Mouse (Mus musculus) midbrain, postnatal 0 days (tissue): Measurements from ENCODE around the gene Mllt6. TPM values are rescaled to one million over a fixed set of nuclear protein-coding genes. Genes with fewer than 3 reads are reported as not detected.
"Not testable (repeated sequence)": the region's sequence is repeated elsewhere in the genome, so short reads cannot be mapped to it uniquely, and the experiment has no call there.

ENCODE experiments used
- ATAC-seq: fragments of 200-750 bp; cut with Nextera tagmentation; 2 replicates; pipeline ENCODE4 v1.8.0; 2017; ENCODE audit warnings: moderate number of reproducible peaks, mild to moderate bottlenecking, moderate TSS enrichment, moderate library complexity; ENCODE audit not compliant: low FRiP score
- DNase-seq: peaks from one replicate; pipeline ENCODE4 v3.0.0-alpha.2; 2015; ENCODE audit warnings: low spot score
- H3K27ac ChIP-seq: fragments of 300-500 bp; sonication (generic); 2 replicates; pipeline ENCODE4 v1.5.1; 2014; ENCODE audit warnings: low read depth, mild to moderate bottlenecking, low read length, mixed read lengths
- H3K27me3 ChIP-seq: fragments of 300-500 bp; sonication (generic); 2 replicates; pipeline ENCODE4 v1.6.1; 2014; ENCODE audit warnings: low read length, control low read depth, mixed read lengths; ENCODE audit not compliant: insufficient read depth
- H3K36me3 ChIP-seq: fragments of 300-500 bp; sonication (generic); 2 replicates; pipeline ENCODE4 v1.6.1; 2014; ENCODE audit warnings: low read length, control low read depth, mixed read lengths; ENCODE audit not compliant: insufficient read depth
- H3K4me1 ChIP-seq: fragments of 300-500 bp; sonication (generic); 2 replicates; pipeline ENCODE4 v1.6.1; 2014; ENCODE audit warnings: mild to moderate bottlenecking, control low read depth, antibody characterized with exemption, low read length, mixed read lengths; ENCODE audit not compliant: insufficient read depth
- H3K4me2 ChIP-seq: fragments of 300-500 bp; sonication (generic); 2 replicates; pipeline ENCODE4 v1.6.1; 2014; ENCODE audit warnings: low read depth, mild to moderate bottlenecking, low read length, mixed read lengths; ENCODE audit not compliant: poor library complexity, severe bottlenecking
- H3K4me3 ChIP-seq: fragments of 300-500 bp; sonication (generic); 2 replicates; pipeline ENCODE4 v1.5.1; 2014; ENCODE audit warnings: low read depth, mild to moderate bottlenecking, low read length, moderate library complexity
- H3K9ac ChIP-seq: fragments of 300-500 bp; sonication (generic); replicated peaks from 2 replicates; pipeline ENCODE4 v1.6.1; 2014; ENCODE audit warnings: mild to moderate bottlenecking, low read length, moderate library complexity, mixed read lengths; ENCODE audit not compliant: poor library complexity, severe bottlenecking
- H3K9me3 ChIP-seq: fragments of 300-500 bp; sonication (generic); 2 replicates; pipeline ENCODE4 v1.6.1; 2016; ENCODE audit warnings: low read length, control low read depth
- CTCF ChIP-seq: IDR thresholded peaks from 2 replicates; pipeline ENCODE4 v1.5.1; 2016; ENCODE audit warnings: antibody characterized with exemption, mild to moderate bottlenecking
- WGBS: fragments of 180-500 bp; shearing (Covaris S2); extraction: QIAGEN DNeasy Blood & Tissue Kit; methylation state at CpG from one replicate; pipeline ENCODE4 v1.1.7; 2014; 5-methylcytosine and 5-hydroxymethylcytosine counted together
- polyA plus RNA-seq: library from polyadenylated mRNA; unstranded; fragments of >200 nt; fragmentation: Nextera tagmentation; extraction: Ambion mirVana; gene quantifications from 2 replicates; pipeline ENCODE4 v1.2.1, GENCODE M21; 2015
- total RNA-seq: library from RNA; depleted of rRNA; stranded (reverse); fragments of >200 nt; gene quantifications from 2 replicates; pipeline ENCODE4 v1.2.3, GENCODE M21; 2014

The Mllt6 gene
- total and polyA plus RNA-seq, 2 experiments from 2014 or later, result 1.7 to 52.8 TPM

DNA sequence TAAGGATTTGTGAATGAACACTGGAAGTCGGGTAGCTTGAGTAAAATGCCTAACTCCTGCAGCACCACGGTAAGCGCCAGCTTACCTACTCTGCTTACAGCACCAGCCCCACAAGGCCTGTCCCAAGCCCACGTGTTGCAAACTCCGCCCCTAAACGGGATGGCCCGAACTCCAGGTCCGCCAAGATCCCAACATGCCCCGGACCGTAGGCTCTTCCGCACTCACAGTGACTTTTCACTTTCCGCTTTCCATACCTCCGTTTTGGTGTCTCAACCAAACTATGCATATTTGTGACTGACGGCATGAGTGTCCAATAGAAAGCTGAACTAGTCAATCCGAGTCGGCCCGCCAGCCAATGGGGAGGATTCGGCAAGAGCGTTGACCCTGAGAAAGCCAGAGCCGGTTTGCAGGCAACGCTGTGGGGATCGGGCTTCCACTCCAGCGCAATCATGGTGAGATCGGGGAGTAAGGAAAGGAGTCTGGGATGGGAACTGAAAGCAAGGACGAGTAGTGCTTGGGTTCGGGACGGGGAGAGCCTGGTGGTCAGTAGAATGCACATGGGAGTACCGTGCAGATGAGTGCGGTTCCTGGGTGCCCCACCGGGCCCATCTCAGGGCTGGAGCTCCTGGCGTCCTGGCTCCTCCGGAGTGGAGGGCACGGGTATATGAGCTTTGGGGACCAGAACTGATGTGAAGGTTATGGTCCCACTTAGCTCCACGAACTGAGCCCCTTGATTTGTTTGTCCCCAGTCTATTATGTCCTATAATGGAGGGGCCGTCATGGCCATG lies 40.0 kb downstream of the Mllt6 start, which contains the start of gene Psmb3:
Psmb3 (plus strand) TSS at position 361 of the 788 bp plus-strand sequence.
- Histone ChIP-seq H3K27me3 (no peaks in the 10 kb centered on the region), H3K9me3 (no peaks in the 10 kb centered on the region), H3K9ac (peak within 1 kb of the TSS; percentile 81), H3K36me3 (peaks cover 19% of the 10 kb centered on the region), H3K4me1 (peaks cover 14% of the 10 kb centered on the region), H3K4me3 (peak within 1 kb of the TSS; percentile 73), H3K4me2 (peak within 1 kb of the TSS; percentile 83), H3K27ac (peak within 1 kb of the TSS; percentile 86)
- DNase-seq, result peak; percentile 100
- peak; percentile 89 for ATAC-seq
- no peak for TF ChIP-seq CTCF
- 1% methylated on average over 35 of the region's 35 CpGs for WGBS

DNA sequence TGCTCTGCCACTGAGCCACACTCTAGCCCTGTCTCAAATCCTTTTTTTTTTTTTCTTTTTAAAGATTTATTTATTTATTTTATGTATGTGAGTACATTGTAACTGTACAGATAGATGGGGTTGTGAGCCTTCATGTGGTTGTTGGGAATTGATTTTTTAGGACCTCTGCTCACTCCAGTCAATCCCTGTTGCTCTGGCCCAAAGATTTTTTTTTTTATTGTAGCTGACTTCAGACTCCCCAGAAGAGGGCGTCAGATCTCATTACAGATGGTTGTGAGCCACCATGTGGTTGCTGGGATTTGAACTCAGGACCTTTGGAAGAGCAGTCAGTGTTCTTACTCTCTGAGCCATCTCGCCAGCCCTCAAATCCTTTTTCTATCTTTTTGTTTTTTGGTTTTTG lies 46.9 kb downstream of the Mllt6 start:
- not testable (repeated sequence) for ATAC-seq, DNase-seq, H3K4me1 ChIP-seq, H3K4me3 ChIP-seq, H3K27me3 ChIP-seq, H3K9me3 ChIP-seq, H3K27ac ChIP-seq, H3K9ac ChIP-seq, H3K4me2 ChIP-seq
- peaks cover 42% of the 10 kb centered on the region for H3K36me3 ChIP-seq
- 82% methylated on average over 2 of the region's 2 CpGs for WGBS

DNA sequence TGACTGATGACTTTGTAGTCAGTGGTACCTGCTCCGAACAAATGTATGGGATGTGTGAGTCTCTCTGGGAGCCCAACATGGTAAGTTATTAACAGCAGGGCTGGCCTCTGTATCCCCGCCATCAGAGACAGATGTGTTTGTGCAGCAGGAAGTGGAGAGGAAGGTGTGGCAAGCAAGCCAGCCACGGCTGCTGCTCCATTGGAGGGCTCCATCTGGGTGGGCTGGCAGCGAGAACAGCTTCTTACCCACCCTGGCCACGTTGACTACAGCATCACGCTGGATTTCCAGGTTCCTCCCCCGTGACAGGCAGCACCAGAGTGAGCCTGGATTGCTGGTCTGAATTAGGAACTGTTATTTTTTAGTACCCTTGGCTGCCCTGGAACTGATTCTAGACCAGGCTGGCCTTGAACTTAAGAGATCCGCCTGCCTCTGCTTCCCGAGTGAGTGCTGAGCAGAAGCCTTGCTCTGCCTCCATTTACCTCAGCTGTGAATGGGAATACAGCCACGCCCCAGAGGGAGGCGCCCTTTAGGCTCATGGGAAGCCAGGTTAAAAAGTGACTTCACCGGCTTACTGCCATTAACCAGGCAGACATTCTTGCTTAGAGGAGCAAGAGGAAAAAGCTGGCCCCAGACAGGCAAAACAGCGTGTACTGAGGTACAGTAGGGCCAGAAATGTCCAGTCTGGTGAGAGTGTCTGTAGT lies 48.1 kb downstream of the Mllt6 start:
- H3K27me3 ChIP-seq, result no peaks in the 10 kb centered on the region
- H3K27ac ChIP-seq, result no peak overlapping the region
- H3K4me1 ChIP-seq, result no peaks in the 10 kb centered on the region
- no peak overlapping the region for H3K4me3 ChIP-seq
- no peak for TF ChIP-seq CTCF
- H3K9me3 ChIP-seq, result no peaks in the 10 kb centered on the region
- DNase-seq, result no peak
- H3K36me3 ChIP-seq, result peaks cover 40% of the 10 kb centered on the region
- 87% methylated on average over 13 of the region's 13 CpGs for WGBS
- H3K9ac ChIP-seq, result no peak overlapping the region
- no peak for ATAC-seq
- no peak overlapping the region for H3K4me2 ChIP-seq

GRCm38 (mm10) chr11:97712286-97712685 lies 49.1 kb downstream of the Mllt6 start:
- ATAC-seq, result no peak
- H3K36me3 ChIP-seq, result peaks cover 36% of the 10 kb centered on the region
- WGBS, result 95% methylated on average over 15 of the region's 15 CpGs

DNA sequence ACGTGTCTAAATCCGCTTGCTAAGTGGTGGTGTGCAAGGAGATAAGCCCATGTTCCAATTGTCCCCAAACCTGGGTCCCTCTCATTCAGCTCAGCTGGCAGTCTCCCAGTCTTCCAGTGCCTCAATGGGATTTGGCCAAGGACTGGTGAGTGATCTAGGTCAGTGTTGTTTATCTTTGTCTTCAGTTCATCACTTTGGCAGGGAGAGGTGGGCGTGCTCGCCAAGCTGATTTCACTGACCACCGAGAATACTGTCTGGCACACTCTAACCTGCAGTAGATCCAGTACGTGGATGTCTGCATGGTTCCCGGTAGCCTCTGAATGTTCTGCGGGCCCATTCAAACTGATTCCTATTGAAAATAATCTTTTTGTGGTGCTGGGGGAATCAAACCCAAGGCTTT lies 50.7 kb downstream of the Mllt6 start:
- no peak for DNase-seq
- peak overlapping the region; percentile 26; the same call in 1 of the 2 replicates for H3K27ac ChIP-seq

More at GRCm38 (mm10) chr11:97712286-97712685, 49.1 kb downstream of the Mllt6 start:
- Histone ChIP-seq H3K4me3 (no peak overlapping the region), H3K27ac (no peak overlapping the region), H3K27me3 (no peaks in the 10 kb centered on the region), H3K4me1 (no peaks in the 10 kb centered on the region), H3K4me2 (no peak overlapping the region), H3K9ac (no peak overlapping the region), H3K9me3 (no peaks in the 10 kb centered on the region)
- TF ChIP-seq CTCF, result no peak
- no peak for DNase-seq

DNA sequence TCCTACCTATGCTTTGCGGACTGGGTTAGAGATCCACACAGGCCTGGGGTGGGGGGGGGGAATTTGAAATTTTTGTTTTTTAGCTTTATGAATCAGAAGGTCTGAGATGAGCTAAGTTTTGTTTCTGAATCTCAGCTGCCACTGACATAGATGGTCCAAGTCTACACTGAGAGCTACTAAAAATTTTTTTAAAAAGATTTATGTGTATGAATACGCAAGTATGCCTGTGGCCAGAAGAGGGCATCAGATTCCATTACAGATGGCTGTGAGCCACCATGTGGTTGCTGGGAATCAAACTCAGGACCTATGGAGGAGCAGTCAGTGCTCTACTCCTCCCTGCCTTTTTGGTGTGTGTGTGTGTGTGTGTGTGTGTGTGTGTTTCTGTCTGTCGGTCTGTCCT lies 51.1 kb downstream of the Mllt6 start:
- TF ChIP-seq CTCF, result peak; percentile 55
- Histone ChIP-seq H3K9ac (no peak overlapping the region), H3K9me3 (no peaks in the 10 kb centered on the region), H3K4me3 (no peak overlapping the region), H3K36me3 (peaks cover 49% of the 10 kb centered on the region), H3K27me3 (no peaks in the 10 kb centered on the region), H3K4me2 (no peak overlapping the region), H3K4me1 (no peaks in the 10 kb centered on the region), H3K27ac (peak overlapping the region; percentile 26; the same call in 1 of the 2 replicates)
- DNase-seq, result no peak
- WGBS, result 96% methylated on average over 3 of the region's 3 CpGs
- no peak for ATAC-seq

More for the DNA sequence above, 50.7 kb downstream of the Mllt6 start:
- Histone ChIP-seq H3K27me3 (no peaks in the 10 kb centered on the region), H3K9ac (no peak overlapping the region), H3K36me3 (peaks cover 47% of the 10 kb centered on the region), H3K4me2 (no peak overlapping the region), H3K9me3 (no peaks in the 10 kb centered on the region), H3K4me3 (no peak overlapping the region), H3K4me1 (no peaks in the 10 kb centered on the region)
- no peak for TF ChIP-seq CTCF
- ATAC-seq, result no peak
- 83% methylated on average over 8 of the region's 8 CpGs for WGBS
